Mouse (Mus musculus): Measurements from ENCODE around the gene Pak4. TPM values are rescaled to one million over a fixed set of nuclear protein-coding genes. Genes with fewer than 3 reads are reported as not detected.
"Not testable (repeated sequence)": the region's sequence is repeated elsewhere in the genome, so short reads cannot be mapped to it uniquely, and the experiment has no call there.

Pak4 gene
- polyA plus RNA-seq, 1 experiment from 2014 or later = 20.9 TPM

DNA sequence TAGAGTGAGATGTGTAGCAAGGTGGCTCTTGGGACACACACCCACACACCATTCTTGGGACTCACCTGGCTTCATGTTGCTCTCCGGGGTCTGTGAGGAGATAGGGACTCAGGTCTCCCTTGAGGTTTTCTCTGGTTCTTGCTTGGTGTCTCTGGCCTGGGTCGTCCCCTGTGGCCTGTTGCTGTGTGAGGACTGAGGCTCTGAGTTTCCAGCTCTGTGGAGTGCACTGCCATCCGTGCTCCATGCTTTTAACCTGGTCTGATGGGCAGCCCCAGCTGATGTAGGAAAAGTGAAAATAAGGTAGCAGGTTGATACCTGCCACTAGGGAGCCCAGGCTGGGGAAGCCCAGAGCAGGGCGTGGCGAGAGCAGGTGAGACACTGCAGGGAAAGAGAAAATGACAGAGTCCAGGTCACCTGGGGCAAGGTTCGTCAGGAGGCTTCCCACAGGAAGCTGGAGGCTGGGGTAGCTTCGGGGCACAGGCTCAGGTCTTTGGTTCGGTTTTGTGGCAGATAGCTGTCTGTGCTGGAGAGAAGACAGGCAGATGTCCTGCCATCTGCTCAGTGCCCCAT lies 87.5 kb downstream of the Pak4 start, which contains the start of gene Ifnl2:
Ifnl2 (minus strand) TSS at position 51 of the 570 bp plus-strand sequence.
- H3K27ac ChIP-seq; H3K4me2 ChIP-seq; H3K4me3 ChIP-seq; H3K27me3 ChIP-seq (replicated peaks); H3K36me3 ChIP-seq (replicated peaks); H3K9me3 ChIP-seq; H3K4me1 ChIP-seq; ATAC-seq (replicated peaks); H3K9ac ChIP-seq: not testable (repeated sequence)
- WGBS = 69% methylated on average over 8 of the region's 8 CpGs

GRCm38 (mm10) chr7:28509121-28509520 lies 88.9 kb downstream of the Pak4 start:
- ATAC-seq (replicated peaks); H3K4me3 ChIP-seq; H3K27me3 ChIP-seq (replicated peaks); H3K9me3 ChIP-seq; H3K27ac ChIP-seq; H3K4me2 ChIP-seq; H3K36me3 ChIP-seq (replicated peaks); H3K9ac ChIP-seq; H3K4me1 ChIP-seq: not testable (repeated sequence)
- WGBS = 58% methylated on average over 2 of the region's 2 CpGs

Small RNAs within 50 kb of the gene (microRNA-seq; reads per million reads assigned to microRNA genes)
- not detected for gene Mir7049

Other genes starting within 250 kb of the Pak4 start
- 430 and 438 TPM in 2 replicates for gene Rps16, start 247.5 kb downstream of the Pak4 start, polyA plus RNA-seq (2015; fragmentation: Nextera tagmentation; extraction: Ambion mirVana)
- gene Plekhg2, start 225.6 kb downstream of the Pak4 start, polyA plus RNA-seq (2015; fragmentation: Nextera tagmentation; extraction: Ambion mirVana) = 28.8 and 32.5 TPM in 2 replicates
- 3.2 and 3.3 TPM in 2 replicates for gene Zfp36, start 217.9 kb downstream of the Pak4 start, polyA plus RNA-seq (2015; fragmentation: Nextera tagmentation; extraction: Ambion mirVana)
- gene Med29, start 205.5 kb downstream of the Pak4 start, polyA plus RNA-seq (2015; fragmentation: Nextera tagmentation; extraction: Ambion mirVana) = 46.6 and 47.0 TPM in 2 replicates
- gene Paf1, start 205.2 kb downstream of the Pak4 start, polyA plus RNA-seq (2015; fragmentation: Nextera tagmentation; extraction: Ambion mirVana) = 92.5 and 110 TPM in 2 replicates
- gene Gmfg, start 160.7 kb downstream of the Pak4 start, polyA plus RNA-seq (2015; fragmentation: Nextera tagmentation; extraction: Ambion mirVana) = 3.2 and 3.4 TPM in 2 replicates
- gene Lrfn1, start 146.2 kb downstream of the Pak4 start, polyA plus RNA-seq (2015; fragmentation: Nextera tagmentation; extraction: Ambion mirVana) = 20.9 and 23.0 TPM in 2 replicates
- not detected in 2 replicates for gene Ifnl2, start 87.7 kb downstream of the Pak4 start, polyA plus RNA-seq (2015; fragmentation: Nextera tagmentation; extraction: Ambion mirVana)
- not detected in 2 replicates for gene Ifnl3, start 75.3 kb downstream of the Pak4 start, polyA plus RNA-seq (2015; fragmentation: Nextera tagmentation; extraction: Ambion mirVana)
- gene Sycn, start 57.3 kb downstream of the Pak4 start, polyA plus RNA-seq (2015; fragmentation: Nextera tagmentation; extraction: Ambion mirVana) = not detected in 2 replicates
- 0.14 and 0.18 TPM in 2 replicates for gene Nccrp1, start 50.9 kb downstream of the Pak4 start, polyA plus RNA-seq (2015; fragmentation: Nextera tagmentation; extraction: Ambion mirVana)
- 22.8 and 24.8 TPM in 2 replicates for gene Samd4b, start within 50 bp of the Pak4 start, polyA plus RNA-seq (2015; fragmentation: Nextera tagmentation; extraction: Ambion mirVana)
- 0.40 TPM in 1 of 2 replicates, not detected in the other for gene Acp7, start 33.1 kb upstream of the Pak4 start, polyA plus RNA-seq (2015; fragmentation: Nextera tagmentation; extraction: Ambion mirVana)
- gene Fbxo27, start 94.7 kb upstream of the Pak4 start, polyA plus RNA-seq (2015; fragmentation: Nextera tagmentation; extraction: Ambion mirVana) = 10.2 and 12.1 TPM in 2 replicates
- 3.7 and 4.0 TPM in 2 replicates for gene Fbxo17, start 118.6 kb upstream of the Pak4 start, polyA plus RNA-seq (2015; fragmentation: Nextera tagmentation; extraction: Ambion mirVana)
- 96.7 and 106 TPM in 2 replicates for gene Mrps12, start 143.6 kb upstream of the Pak4 start, polyA plus RNA-seq (2015; fragmentation: Nextera tagmentation; extraction: Ambion mirVana)
- gene Sars2, start 143.8 kb upstream of the Pak4 start, polyA plus RNA-seq (2015; fragmentation: Nextera tagmentation; extraction: Ambion mirVana) = 18.3 and 18.7 TPM in 2 replicates
- gene Ccer2, start 158.0 kb upstream of the Pak4 start, polyA plus RNA-seq (2015; fragmentation: Nextera tagmentation; extraction: Ambion mirVana) = 0.36 and 0.50 TPM in 2 replicates
- 125 and 129 TPM in 2 replicates for gene Sirt2, start 168.6 kb upstream of the Pak4 start, polyA plus RNA-seq (2015; fragmentation: Nextera tagmentation; extraction: Ambion mirVana)
- 65.8 and 66.5 TPM in 2 replicates for gene Nfkbib, start 169.3 kb upstream of the Pak4 start, polyA plus RNA-seq (2015; fragmentation: Nextera tagmentation; extraction: Ambion mirVana)
- gene Rinl, start 190.8 kb upstream of the Pak4 start, polyA plus RNA-seq (2015; fragmentation: Nextera tagmentation; extraction: Ambion mirVana) = 2.4 and 3.3 TPM in 2 replicates
- 175 and 176 TPM in 2 replicates for gene Hnrnpl, start 210.4 kb upstream of the Pak4 start, polyA plus RNA-seq (2015; fragmentation: Nextera tagmentation; extraction: Ambion mirVana)
- gene Ech1, start 227.0 kb upstream of the Pak4 start, polyA plus RNA-seq (2015; fragmentation: Nextera tagmentation; extraction: Ambion mirVana) = 92.7 and 94.7 TPM in 2 replicates
- gene Lgals4, start 235.7 kb upstream of the Pak4 start, polyA plus RNA-seq (2015; fragmentation: Nextera tagmentation; extraction: Ambion mirVana) = 5.6 and 8.2 TPM in 2 replicates